Mouse (Mus musculus) liver, embryonic 14.5 days (tissue): ENCODE data around the gene Mcpt4.

ENCODE experiments used
- CTCF ChIP-seq: IDR thresholded peaks from 2 replicates; pipeline ENCODE4 v1.5.1; 2016; ENCODE audit warnings: antibody characterized with exemption, low read depth, control low read depth
- EP300 ChIP-seq: IDR thresholded peaks from 2 replicates; pipeline ENCODE4 v1.6.1; 2016; ENCODE audit warnings: antibody characterized with exemption, low read depth

GRCm38 (mm10) chr14:56103452-56103851 lies 41.3 kb upstream of the Mcpt4 start:
- TF ChIP-seq CTCF (no peak), EP300 (no peak)
